Mouse (Mus musculus) T-helper 1 cell (primary cell): ENCODE measurements around the gene Aqp9.

Source experiments
- in situ Hi-C: fragments of 300-600 bp; cut with MboI, MseI; formaldehyde crosslinking; loops from one replicate; pipeline ENCODE4 v1.15.1; 2025; ENCODE audit warnings: high pct_unique_total_duplicates

Gene Aqp9

DNA sequence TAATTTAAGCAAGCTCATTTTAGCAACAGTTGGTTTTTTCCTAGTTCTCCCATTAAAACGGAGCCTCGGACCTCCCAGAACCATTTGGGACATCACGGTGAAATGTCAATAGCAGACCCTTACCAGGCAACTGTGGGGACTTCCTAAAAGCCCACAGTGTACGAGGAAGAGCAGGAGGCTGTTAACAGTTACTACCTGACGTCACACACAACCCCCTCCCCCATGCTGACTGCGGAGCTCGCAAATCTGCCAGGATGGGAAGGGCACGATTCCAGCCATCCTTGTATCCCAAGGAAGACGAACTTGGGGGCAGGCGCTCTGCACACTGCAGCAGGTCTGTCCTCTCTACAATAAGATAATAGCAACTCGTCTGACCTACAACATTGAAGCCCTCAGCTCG lies at the start of gene Aqp9:
Gene Aqp9 (minus strand): TSS at position 172 of the 400 bp plus-strand sequence.
- in situ Hi-C loops = no loop called here

GRCm38 (mm10) chr9:71217793-71218095 lies 49.3 kb upstream of the Aqp9 start:
- in situ Hi-C loops = no loop called here

DNA sequence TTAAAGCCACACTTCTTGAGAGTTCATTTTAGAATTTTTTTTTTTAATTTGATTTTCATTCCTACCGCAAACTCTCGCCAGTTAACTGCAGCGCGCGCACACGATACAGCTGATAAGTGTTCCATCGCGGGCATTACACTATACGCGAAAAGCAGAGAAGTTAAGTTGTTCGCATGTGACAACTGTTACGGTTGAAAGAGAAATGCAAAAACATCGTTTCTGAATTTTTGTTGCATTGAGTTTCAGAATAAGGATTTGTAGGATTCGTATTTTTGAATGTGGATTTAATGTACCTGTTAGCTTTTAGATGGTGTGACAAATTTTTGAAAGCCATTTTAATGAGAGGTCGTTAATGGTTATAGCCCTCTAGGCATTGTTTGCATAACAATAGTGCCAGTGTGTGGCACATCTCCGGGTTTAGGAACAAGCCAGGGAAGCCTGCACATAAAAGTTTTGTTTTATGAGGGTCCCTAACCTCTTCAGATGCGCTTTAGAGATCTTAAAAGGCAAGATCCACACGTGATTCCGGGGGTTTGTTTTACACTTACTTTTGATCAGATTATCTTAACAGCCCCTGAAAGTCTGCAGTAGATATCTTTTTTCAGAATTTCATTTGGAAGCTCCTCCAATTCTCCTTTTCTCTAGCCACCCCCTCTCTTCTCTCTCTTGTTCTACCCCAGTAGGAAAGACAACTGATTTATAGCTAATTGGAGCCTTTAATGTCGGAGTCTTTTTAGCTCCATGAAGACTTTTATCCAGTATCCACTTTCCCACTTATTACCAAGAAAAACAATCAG lies 48.7 kb upstream of the Aqp9 start:
- in situ Hi-C loops = no loop called here

- in situ Hi-C loops = no loop called here
Observed at GRCm38 (mm10) chr9:71216036-71216995, 47.8 kb upstream of the Aqp9 start.

- in situ Hi-C loops = no loop called here
Observed at GRCm38 (mm10) chr9:71215248-71216035, 47.0 kb upstream of the Aqp9 start, which contains the start of gene Aldh1a2. Aldh1a2 (plus strand) TSS chr9:71215789.

DNA sequence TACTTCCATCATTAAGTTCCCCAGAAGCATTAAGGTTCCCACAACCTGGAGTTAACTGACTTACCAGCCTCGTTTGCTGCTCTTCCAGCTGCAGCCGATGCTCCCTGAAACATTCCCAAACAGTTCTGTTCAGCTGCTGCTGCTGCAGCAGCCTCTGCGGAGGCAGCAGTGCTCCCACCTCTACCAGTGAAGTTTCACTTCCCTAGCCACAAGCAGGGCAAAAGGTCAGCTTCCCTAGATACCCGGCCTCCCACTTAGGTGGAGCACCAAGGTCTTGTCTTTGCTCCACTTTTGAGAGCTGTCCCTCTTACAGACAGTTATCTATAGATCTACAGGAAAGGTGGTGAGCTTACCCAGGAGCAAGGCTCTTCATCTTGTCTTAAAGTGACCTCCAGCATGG lies 45.2 kb upstream of the Aqp9 start:
- in situ Hi-C loops = no loop called here

- in situ Hi-C loops = no loop called here
Observed at GRCm38 (mm10) chr9:71210870-71211269, 42.4 kb upstream of the Aqp9 start.

DNA sequence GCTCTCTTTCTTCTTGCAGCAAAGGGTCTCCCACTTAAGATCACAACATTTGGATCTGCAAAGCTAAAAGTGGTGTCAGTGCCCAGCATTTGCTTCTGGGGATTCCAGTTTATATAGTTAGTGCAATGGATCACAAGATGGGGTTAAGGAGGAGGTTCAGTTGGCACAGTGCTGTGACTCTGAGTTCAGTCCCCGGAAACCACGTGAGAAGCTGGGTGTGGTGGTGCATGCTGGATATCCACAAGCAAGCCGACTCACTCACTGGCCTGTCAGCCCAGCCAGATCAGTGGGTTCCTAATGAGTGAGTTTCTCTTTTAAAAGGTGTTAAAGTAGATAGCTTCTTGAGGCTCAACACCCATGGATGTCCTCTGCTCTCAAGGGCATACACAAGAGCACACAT lies 40.8 kb upstream of the Aqp9 start:
- in situ Hi-C loops = no loop called here

GRCm38 (mm10) chr9:71202265-71202664 lies 33.8 kb upstream of the Aqp9 start:
- in situ Hi-C loops = loop anchor here (5.0 kb wide), 1 partner anchor 95 kb away; no protein-coding TSS in a partner anchor

GRCm38 (mm10) chr9:71198826-71199225 lies 30.3 kb upstream of the Aqp9 start:
- in situ Hi-C loops = no loop called here

DNA sequence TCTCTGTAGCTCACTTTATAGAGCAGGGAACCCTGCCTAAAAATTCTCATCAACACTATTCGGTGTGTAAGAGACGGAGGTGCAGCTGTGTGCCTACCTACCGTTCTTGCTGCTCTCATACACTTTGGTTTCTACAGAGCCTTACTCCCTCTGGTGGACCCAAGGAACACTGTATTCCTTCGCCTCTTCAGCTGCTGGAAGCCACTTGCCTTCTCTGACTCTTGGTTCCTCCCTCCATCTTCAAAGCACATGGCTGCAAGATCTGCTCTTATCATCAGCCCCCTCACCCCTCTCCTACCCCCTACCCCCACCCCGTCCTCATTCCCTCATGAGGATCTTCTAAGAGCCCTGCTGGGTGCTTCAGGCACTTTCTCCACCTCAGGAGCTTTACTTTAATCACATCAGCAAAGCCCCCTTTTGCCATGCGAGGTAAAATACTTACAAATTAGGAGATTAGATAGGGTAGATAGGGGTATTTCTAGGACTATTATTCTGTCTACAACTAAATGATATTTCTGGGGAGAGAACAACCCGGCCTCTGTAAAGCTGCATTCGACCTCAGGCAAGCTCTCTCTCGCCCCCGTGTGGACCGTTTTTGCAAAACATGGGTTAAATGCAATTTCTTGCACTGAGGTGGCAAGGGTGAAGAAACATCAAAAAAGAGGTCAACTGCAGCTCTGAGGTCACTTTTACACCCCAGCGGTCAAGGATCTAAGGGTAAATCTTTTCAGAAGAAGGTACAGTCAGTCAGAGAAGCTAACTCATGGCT lies 20.3 kb upstream of the Aqp9 start:
- in situ Hi-C loops = no loop called here

- in situ Hi-C loops = no loop called here
Observed at GRCm38 (mm10) chr9:71187396-71187795, 18.9 kb upstream of the Aqp9 start.

DNA sequence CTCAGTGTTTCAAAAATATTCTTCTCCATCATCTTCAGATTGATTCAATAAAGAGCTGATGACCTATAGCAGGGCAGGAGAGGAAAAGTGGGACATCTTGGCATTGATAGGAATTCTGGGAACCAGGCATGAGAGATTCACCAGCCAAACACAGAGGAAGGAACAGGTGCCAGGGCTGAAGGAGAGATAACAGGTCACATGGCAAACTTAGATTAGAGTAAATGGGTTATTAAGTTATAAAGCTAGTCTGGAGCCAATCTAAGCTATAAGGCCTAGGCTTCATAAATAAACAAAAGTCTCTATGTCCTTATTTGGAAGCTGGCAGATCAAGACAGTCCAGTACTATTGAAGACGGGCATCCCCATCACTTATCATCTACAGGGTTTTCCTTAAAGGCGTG lies 17.3 kb upstream of the Aqp9 start:
- in situ Hi-C loops = no loop called here

DNA sequence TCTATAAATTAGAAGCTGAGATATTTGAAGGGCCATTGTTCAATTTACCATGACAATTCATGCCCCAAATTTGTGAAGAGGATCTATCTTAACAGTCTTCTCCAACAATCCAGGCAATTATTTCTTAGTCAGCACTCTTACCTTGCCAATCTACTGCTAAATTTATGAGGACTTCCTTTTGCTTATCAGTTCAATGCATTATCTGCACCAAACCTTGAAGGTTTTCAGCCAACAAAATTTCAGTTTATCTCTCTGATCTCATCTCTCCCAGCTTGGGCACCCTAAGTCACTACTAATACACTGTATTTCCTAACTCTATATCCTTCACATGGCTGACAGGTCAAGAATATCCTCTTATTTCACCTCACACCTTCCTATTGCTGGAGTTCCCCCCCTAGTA lies 16.8 kb upstream of the Aqp9 start:
- in situ Hi-C loops = no loop called here

DNA sequence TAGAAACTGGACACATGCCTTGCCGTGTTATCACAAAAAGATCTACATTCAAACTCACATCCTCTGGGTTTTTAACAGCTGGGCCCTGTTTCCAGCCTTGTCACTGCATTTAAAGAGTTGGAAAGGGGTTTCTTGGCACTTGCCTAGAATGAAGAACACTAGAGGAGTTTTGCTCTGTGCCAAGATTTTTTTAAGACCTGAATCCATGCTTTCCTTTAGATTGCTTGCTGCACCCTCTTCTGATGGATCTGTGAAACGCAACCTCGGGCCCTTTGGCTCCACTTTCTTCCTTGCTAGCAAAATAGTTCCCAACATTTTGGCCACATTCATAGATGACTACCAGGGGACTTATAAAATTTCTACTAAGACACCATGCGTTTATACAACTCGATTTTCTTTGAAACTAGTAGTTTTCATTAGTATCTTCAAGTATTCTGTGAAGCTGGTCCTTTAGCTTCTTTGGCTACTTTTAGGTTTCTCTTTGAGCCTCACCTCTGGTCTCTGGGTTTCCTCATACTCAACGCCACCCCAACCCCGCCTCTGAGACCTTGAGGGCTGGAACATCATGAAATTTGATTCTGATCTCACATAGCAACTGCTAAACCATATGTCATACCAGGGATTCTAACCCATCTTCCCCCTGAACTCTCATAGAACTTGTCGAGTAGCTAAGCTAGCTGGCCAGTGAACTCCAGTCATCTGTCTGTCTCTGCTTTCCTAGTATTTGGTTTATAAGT lies 11.7 kb upstream of the Aqp9 start:
- in situ Hi-C loops = loop anchor here (5.0 kb wide), 1 partner anchor 53 kb away; no protein-coding TSS in a partner anchor

- in situ Hi-C loops = no loop called here
Observed at GRCm38 (mm10) chr9:71179276-71179896, 10.9 kb upstream of the Aqp9 start.

DNA sequence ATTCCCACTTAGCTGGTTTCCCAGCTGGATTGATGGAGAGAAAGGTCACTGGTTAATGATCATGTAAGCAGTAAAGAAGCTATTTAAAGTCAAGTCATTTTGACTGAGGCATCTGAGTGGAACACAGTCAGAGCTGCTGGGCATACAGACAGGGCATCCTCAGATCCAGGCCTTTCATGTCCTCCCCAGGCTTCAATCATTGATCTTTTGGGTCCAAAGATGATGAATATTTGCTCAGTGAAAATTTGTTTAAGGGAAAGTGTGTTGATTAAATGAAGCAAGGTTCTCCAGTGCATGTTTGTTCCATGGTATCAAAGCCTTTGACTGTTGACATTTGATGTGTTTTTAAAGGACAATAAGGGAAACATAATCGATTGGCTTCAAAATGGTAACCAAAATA lies 7.2 kb upstream of the Aqp9 start:
- in situ Hi-C loops = no loop called here

GRCm38 (mm10) chr9:71174316-71174975 lies 6.0 kb upstream of the Aqp9 start:
- in situ Hi-C loops = no loop called here

DNA sequence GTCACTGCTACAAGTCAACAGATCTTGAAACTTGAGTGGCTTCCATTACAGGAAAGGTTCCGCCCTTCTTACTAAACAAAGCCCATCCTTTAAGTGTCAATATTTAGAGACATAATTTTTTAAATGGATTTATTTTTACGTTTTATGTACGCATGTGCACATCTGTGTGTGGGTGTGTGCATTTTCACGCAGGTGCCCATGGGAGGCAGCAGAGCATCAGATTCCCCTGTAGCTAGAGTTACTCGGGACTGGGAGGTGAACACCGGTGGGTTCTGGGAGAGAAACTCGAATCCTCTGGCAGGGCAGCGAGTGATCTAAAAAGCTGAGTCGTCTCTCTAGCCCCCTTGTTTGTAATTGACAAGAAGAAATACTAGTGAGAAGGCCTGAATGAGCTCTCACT lies 5.1 kb upstream of the Aqp9 start:
- in situ Hi-C loops = no loop called here
